Mouse (Mus musculus) spleen, postnatal 4 days (tissue): ENCODE measurements around the gene Col7a1.

ENCODE experiments used
- DNase-seq, 2 experiments: peaks; one replicate each; pipeline ENCODE4 v3.0.0; 2022; ENCODE audit warnings: low spot score in 2 of 2

Gene Col7a1

GRCm38 (mm10) chr9:108953081-108953636 is at the start of gene Col7a1:
TSS of gene Col7a1 (plus strand) at chr9:108953586.
- DNase-seq, result no peak

DNA sequence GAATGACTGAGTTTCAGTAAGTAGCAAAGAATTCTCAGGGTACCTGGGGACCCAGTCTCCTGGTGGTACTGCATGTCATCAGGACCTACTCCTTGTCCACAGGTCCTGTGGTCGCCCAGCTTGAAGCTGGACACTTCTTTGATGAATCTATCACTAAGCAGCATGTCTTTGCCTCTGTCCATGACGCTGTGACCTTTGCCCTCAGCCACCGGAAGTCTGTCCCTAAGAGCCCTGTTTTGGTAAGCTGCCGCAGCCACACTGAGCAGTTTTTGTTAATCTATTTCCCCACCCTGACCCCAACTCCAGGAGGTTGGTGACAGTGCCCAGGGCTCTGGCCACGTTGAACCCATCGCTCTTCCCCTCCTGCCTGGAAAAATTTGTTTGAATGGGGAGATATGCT is 41.1 kb upstream of the Col7a1 start:
- no peak for DNase-seq

GRCm38 (mm10) chr9:108913161-108913560 is 40.2 kb upstream of the Col7a1 start:
- no peak for DNase-seq

DNA sequence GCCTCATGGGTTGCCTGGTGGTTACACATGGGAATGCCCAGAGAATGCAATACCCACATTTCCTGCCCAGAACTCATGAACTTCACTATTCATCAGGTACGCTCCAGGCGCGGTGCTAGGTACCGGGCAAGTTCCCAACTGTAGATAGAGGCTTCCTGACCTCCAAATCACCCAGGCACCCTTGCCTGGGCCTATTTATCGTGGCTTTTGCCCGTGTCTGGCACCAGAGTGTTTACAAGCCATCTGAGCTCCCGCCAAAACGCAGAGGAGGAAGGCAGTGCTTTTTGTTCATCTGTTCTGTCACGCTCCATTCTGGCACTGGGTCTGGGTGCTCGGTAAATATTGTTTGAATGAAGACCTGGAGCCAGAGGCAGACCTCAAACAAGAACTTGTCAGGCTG is 39.8 kb upstream of the Col7a1 start:
- DNase-seq, result no peak

- no peak for DNase-seq
Measured at GRCm38 (mm10) chr9:108914491-108914890, 38.9 kb upstream of the Col7a1 start, which contains the start of gene Tmem89. TSS of gene Tmem89 (plus strand) at chr9:108914619.

GRCm38 (mm10) chr9:108925897-108926296 is 27.5 kb upstream of the Col7a1 start:
- DNase-seq, result no peak

- no peak for DNase-seq
Measured at GRCm38 (mm10) chr9:108928424-108928823, 25.0 kb upstream of the Col7a1 start.

DNA sequence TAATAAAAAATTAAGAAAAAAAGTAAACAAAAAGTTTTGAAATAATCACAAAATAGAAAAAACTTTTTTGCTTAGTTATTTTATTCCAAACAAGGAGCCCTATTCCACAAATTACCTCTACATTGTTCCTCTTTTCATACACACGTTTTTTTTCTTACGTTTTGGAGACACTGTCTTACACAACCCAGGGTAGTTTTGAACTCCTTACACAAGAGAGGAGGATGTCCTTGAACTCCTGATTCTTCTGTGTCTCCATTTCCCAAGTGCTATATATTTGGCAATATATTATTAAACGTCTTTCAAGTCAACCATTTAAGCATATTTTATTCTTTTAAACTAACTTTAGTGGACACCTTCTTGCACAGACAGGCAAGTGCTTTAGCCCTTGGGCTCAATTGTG is 17.4 kb upstream of the Col7a1 start:
- DNase-seq, result no peak

GRCm38 (mm10) chr9:108936418-108937364 is 16.7 kb upstream of the Col7a1 start, which contains the start of gene Uqcrc1:
TSS of gene Uqcrc1 (plus strand) at chr9:108936633.
- peak; percentile 94 to 99 for DNase-seq

GRCm38 (mm10) chr9:108945111-108945510 is 8.3 kb upstream of the Col7a1 start:
- no peak for DNase-seq

GRCm38 (mm10) chr9:108945608-108946007 is 7.8 kb upstream of the Col7a1 start:
- DNase-seq, result no peak

DNA sequence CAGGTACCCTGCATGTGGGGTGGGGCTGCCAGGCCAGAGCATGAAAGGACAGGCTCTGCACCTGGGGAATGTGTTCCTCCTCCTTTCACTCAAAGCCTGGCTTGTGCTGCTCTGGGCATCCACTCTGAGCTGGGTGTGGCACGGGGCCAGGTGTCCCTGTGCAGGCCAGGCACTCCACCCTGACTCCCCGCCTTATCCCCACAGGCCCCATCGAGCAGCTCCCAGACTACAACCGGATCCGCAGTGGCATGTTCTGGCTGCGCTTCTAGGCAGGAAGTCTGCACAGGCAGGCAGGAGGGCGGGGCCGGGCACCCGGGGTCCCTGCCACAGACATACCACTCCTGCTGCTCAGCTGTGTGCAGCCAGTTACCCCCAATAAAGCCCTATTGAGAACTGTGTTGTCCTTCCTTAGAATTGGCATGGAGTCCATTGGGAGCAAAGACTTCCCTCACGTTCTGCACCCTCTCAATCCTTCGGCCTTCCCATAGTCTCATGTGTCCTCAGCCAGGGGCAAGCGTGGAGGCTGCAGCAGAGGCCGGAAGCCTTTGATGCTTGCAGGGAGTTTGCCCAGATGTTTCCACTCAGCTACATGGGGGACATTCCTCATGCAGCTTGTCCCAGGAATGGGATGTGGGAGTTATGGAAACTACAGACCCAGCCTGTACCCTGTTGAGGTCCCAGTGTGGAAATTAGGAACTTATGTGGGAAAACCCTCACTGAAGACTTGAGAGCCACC is 4.0 kb upstream of the Col7a1 start:
- DNase-seq, result peak in 1 of 2 experiments; percentile 60

- no peak for DNase-seq
Measured at GRCm38 (mm10) chr9:108949967-108950728, 3.2 kb upstream of the Col7a1 start.

DNA sequence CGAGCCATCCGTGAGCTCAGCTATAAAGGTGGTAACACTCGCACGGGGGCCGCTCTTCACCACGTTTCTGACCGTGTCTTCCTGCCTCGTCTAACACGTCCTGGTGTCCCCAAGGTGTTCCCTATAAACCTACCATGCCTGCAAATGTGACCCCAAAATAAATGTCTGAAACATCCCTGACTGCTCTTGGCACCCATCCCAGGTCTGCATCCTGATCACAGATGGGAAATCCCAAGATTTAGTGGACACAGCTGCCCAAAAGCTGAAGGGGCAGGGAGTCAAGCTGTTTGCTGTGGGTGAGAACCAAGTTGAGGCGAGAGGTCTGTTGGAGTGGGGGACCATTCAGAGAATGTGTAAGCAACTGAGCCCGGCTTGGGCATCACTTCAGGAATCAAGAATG is 1.9 kb downstream of the Col7a1 start:
- no peak for DNase-seq

DNA sequence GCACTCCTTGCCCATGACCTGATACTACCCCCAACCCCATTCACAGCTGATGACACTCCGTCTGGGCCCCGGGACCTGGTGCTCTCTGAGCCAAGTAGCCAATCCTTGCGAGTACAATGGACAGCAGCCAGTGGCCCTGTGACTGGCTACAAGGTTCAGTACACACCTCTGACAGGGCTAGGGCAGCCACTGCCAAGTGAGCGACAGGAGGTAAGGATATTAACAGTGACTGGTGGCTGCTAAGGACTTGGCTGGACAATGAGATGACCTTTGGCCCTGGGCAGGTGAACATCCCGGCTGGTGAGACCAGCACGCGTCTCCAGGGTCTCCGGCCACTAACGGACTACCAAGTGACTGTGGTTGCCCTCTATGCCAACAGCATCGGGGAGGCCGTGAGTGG is 2.5 kb downstream of the Col7a1 start:
- no peak for DNase-seq

GRCm38 (mm10) chr9:108963577-108963976 is 10.2 kb downstream of the Col7a1 start:
- DNase-seq, result no peak

DNA sequence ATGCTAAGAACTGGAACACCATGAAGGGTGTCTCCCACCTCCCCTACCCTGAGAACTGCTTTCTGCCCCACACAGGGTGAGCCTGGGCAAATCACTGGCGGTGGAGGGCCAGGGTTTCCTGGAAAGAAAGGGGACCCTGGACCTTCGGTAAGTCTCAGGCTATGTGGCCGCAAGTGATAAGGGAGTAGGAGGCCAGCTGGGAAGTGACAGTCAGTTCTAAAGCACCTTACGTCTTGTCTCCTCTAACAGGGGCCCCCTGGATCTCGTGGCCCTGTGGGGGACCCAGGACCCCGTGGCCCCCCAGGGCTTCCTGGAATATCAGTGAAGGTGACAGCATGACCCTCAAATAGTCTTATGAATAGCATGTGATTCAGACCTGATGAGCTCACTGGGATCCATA is 11.0 kb downstream of the Col7a1 start:
- no peak for DNase-seq

- DNase-seq, result no peak
Measured at GRCm38 (mm10) chr9:108970623-108971022, 17.2 kb downstream of the Col7a1 start.

DNA sequence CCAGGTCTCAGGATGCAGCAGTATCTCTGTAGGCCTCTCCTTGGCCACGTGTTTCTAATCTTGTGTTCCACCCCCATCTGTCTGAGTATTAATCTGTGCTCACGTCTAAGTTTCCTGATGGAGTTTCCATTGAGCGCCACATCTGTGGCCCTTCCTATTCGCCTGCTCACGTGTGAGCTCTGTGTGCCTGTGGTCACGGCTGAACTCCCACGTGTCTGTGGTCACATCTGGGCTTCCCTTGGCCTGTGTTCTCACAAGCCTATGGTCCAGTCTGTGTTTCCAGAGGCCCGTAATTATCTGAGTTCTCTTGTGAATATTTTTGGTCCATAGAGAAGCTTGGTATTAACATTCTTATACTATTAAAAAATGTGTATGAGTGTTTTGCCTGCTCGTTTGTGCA is 23.1 kb downstream of the Col7a1 start:
- no peak for DNase-seq

- DNase-seq, result no peak
Measured at GRCm38 (mm10) chr9:108977966-108978365, 24.6 kb downstream of the Col7a1 start.

DNA sequence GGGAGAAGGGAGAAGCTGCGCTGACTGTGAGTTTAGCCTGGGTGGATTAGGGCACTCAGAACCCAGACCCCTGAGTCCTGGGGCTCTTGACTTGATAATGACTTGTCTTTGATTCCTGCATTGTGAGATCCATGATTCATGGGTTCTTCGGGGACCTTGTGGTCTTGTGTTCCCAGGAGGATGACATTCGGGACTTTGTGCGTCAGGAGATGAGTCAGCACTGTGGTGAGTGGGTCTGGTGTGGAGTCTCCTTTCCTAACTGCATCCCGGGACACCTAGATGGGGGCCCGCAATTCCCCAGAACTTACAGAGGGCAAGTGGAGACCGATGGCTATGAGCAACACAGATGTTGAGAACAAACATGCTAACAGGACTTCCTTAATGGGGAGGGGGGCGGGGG is 29.1 kb downstream of the Col7a1 start:
- DNase-seq, result no peak

DNA sequence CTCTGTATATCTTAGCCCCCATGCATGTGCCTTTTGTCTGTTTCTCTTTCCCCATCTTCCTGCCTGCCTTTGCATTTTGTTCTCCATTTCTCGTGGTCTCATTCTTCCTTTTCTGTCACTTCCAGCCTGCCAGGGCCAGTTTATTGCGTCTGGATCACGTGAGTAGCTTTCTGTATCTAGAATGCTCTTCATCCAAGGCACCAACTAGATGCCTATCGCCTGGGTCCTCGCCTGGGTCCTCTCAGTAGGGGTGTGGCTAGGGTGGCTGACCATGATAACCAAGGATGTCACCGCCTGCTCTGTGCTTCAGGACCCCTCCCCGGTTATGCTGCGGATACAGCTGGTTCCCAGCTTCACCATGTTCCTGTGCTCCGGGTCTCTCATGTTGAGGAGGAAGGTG is 29.8 kb downstream of the Col7a1 start:
- no peak for DNase-seq
